Mouse (Mus musculus): ENCODE measurements around the gene Psmg1. TPM values are rescaled to one million over a fixed set of nuclear protein-coding genes. Genes with fewer than 3 reads are reported as not detected.
"Not testable (repeated sequence)": the region's sequence is repeated elsewhere in the genome, so short reads cannot be mapped to it uniquely, and the experiment has no call there.

The Psmg1 gene
- polyA plus RNA-seq, 1 experiment from 2014 or later = 72.1 TPM

GRCm38 (mm10) chr16:95994576-95994975, 3.8 kb upstream of the Psmg1 start:
- WGBS = 92% methylated on average over 4 of the region's 4 CpGs
- Histone ChIP-seq H3K4me1 (peaks cover 12% of the 10 kb centered on the region), H3K36me3 (peaks cover 33% of the 10 kb centered on the region)
- not testable (repeated sequence) for H3K9me3 ChIP-seq; H3K9ac ChIP-seq; ATAC-seq (ENCODE audit: low FRiP score, low read depth); H3K4me3 ChIP-seq; H3K27ac ChIP-seq; H3K27me3 ChIP-seq (replicated peaks); H3K4me2 ChIP-seq (replicated peaks)

GRCm38 (mm10) chr16:95992596-95992995, 1.8 kb upstream of the Psmg1 start:
- no peak overlapping the region for H3K4me2 ChIP-seq (replicated peaks)
- no peak overlapping the region for H3K4me3 ChIP-seq
- H3K27me3 ChIP-seq (replicated peaks) = no peaks in the 10 kb centered on the region
- WGBS = 78% methylated on average over 5 of the region's 5 CpGs
- no peak overlapping the region for H3K9ac ChIP-seq
- H3K27ac ChIP-seq = no peak overlapping the region
- no peak for ATAC-seq (ENCODE audit: low FRiP score, low read depth)
- H3K4me1 ChIP-seq = peaks cover 12% of the 10 kb centered on the region
- H3K36me3 ChIP-seq = peaks cover 34% of the 10 kb centered on the region
- H3K9me3 ChIP-seq = no peaks in the 10 kb centered on the region

- no peak for ATAC-seq (ENCODE audit: low FRiP score, low read depth)
- Histone ChIP-seq H3K9ac (peak overlapping the region; percentile 75), H3K4me3 (peak overlapping the region; percentile 79), H3K9me3 (no peaks in the 10 kb centered on the region), H3K27me3 (replicated peaks) (no peaks in the 10 kb centered on the region), H3K4me2 (replicated peaks) (peak overlapping the region; percentile 79), H3K27ac (peak overlapping the region; percentile 71), H3K4me1 (peaks cover 12% of the 10 kb centered on the region), H3K36me3 (peaks cover 33% of the 10 kb centered on the region)
- WGBS = 10% methylated on average over 10 of the region's 10 CpGs
Observed at GRCm38 (mm10) chr16:95991122-95991900, 551 bp upstream of the Psmg1 start.

GRCm38 (mm10) chr16:95984911-95985310, 5.8 kb downstream of the Psmg1 start:
- no peak for ATAC-seq (ENCODE audit: low FRiP score, low read depth)
- no peak overlapping the region for H3K4me3 ChIP-seq
- no peak overlapping the region for H3K4me2 ChIP-seq (replicated peaks)
- H3K9me3 ChIP-seq = no peaks in the 10 kb centered on the region
- peaks cover 58% of the 10 kb centered on the region for H3K36me3 ChIP-seq
- WGBS = 91% methylated on average over 5 of the region's 5 CpGs
- no peak overlapping the region for H3K9ac ChIP-seq
- no peaks in the 10 kb centered on the region for H3K27me3 ChIP-seq (replicated peaks)
- peaks cover 1% of the 10 kb centered on the region for H3K4me1 ChIP-seq
- H3K27ac ChIP-seq = no peak overlapping the region

GRCm38 (mm10) chr16:95983601-95984000, 7.2 kb downstream of the Psmg1 start:
- Histone ChIP-seq H3K4me2 (replicated peaks) (no peak overlapping the region), H3K4me3 (no peak overlapping the region), H3K4me1 (no peaks in the 10 kb centered on the region), H3K9ac (no peak overlapping the region), H3K36me3 (peaks cover 66% of the 10 kb centered on the region), H3K9me3 (no peaks in the 10 kb centered on the region), H3K27ac (no peak overlapping the region), H3K27me3 (replicated peaks) (no peaks in the 10 kb centered on the region)
- ATAC-seq (ENCODE audit: low FRiP score, low read depth) = no peak
- 92% methylated on average over 7 of the region's 7 CpGs for WGBS

- 87% methylated on average over 2 of the region's 2 CpGs for WGBS
- H3K27me3 ChIP-seq (replicated peaks) = no peaks in the 10 kb centered on the region
- no peak overlapping the region for H3K27ac ChIP-seq
- H3K9ac ChIP-seq = no peak overlapping the region
- no peak overlapping the region for H3K4me2 ChIP-seq (replicated peaks)
- no peaks in the 10 kb centered on the region for H3K9me3 ChIP-seq
- H3K4me3 ChIP-seq = no peak overlapping the region
- H3K36me3 ChIP-seq = no peaks in the 10 kb centered on the region
- ATAC-seq (ENCODE audit: low FRiP score, low read depth) = no peak
- H3K4me1 ChIP-seq = no peaks in the 10 kb centered on the region
Observed at GRCm38 (mm10) chr16:95970841-95971240, 19.9 kb downstream of the Psmg1 start.

- no peak overlapping the region for H3K9ac ChIP-seq
- WGBS = 89% methylated on average over 11 of the region's 11 CpGs
- no peak overlapping the region for H3K4me3 ChIP-seq
- no peak for ATAC-seq (ENCODE audit: low FRiP score, low read depth)
- H3K36me3 ChIP-seq = no peaks in the 10 kb centered on the region
- H3K27me3 ChIP-seq (replicated peaks) = no peaks in the 10 kb centered on the region
- no peak overlapping the region for H3K27ac ChIP-seq
- no peaks in the 10 kb centered on the region for H3K9me3 ChIP-seq
- H3K4me2 ChIP-seq (replicated peaks) = no peak overlapping the region
- H3K4me1 ChIP-seq = no peaks in the 10 kb centered on the region
Observed at GRCm38 (mm10) chr16:95967455-95967854, 23.3 kb downstream of the Psmg1 start.

GRCm38 (mm10) chr16:95964427-95965023, 26.2 kb downstream of the Psmg1 start:
- no peak overlapping the region for H3K9ac ChIP-seq
- WGBS = 63% methylated on average over 11 of the region's 11 CpGs
- ATAC-seq (ENCODE audit: low FRiP score, low read depth) = no peak
- no peak overlapping the region for H3K4me2 ChIP-seq (replicated peaks)
- no peaks in the 10 kb centered on the region for H3K27me3 ChIP-seq (replicated peaks)
- no peaks in the 10 kb centered on the region for H3K9me3 ChIP-seq
- no peak overlapping the region for H3K27ac ChIP-seq
- no peaks in the 10 kb centered on the region for H3K36me3 ChIP-seq
- no peak overlapping the region for H3K4me3 ChIP-seq
- H3K4me1 ChIP-seq = no peaks in the 10 kb centered on the region

- WGBS = 71% methylated on average over 1 of the region's 1 CpGs
- H3K27ac ChIP-seq; ATAC-seq (ENCODE audit: low FRiP score, low read depth): not testable (repeated sequence)
Observed at GRCm38 (mm10) chr16:95961484-95961883, 29.3 kb downstream of the Psmg1 start.

GRCm38 (mm10) chr16:95960689-95961088, 30.1 kb downstream of the Psmg1 start:
- H3K36me3 ChIP-seq; H3K9me3 ChIP-seq; H3K27me3 ChIP-seq (replicated peaks); H3K9ac ChIP-seq; ATAC-seq (ENCODE audit: low FRiP score, low read depth); H3K4me3 ChIP-seq; H3K4me1 ChIP-seq; H3K27ac ChIP-seq; H3K4me2 ChIP-seq (replicated peaks): not testable (repeated sequence)
- WGBS = 88% methylated on average over 2 of the region's 2 CpGs

More at GRCm38 (mm10) chr16:95961484-95961883, 29.3 kb downstream of the Psmg1 start:
- H3K4me2 ChIP-seq (replicated peaks); H3K4me3 ChIP-seq; H3K4me1 ChIP-seq; H3K9me3 ChIP-seq; H3K36me3 ChIP-seq; H3K27me3 ChIP-seq (replicated peaks); H3K9ac ChIP-seq: not testable (repeated sequence)

GRCm38 (mm10) chr16:95958080-95958479, 32.7 kb downstream of the Psmg1 start:
- H3K36me3 ChIP-seq = no peaks in the 10 kb centered on the region
- no peak overlapping the region for H3K4me3 ChIP-seq
- no peak overlapping the region for H3K4me2 ChIP-seq (replicated peaks)
- ATAC-seq (ENCODE audit: low FRiP score, low read depth) = no peak
- WGBS = 89% methylated on average over 8 of the region's 8 CpGs
- no peaks in the 10 kb centered on the region for H3K27me3 ChIP-seq (replicated peaks)
- H3K27ac ChIP-seq = no peak overlapping the region
- no peak overlapping the region for H3K9ac ChIP-seq
- H3K9me3 ChIP-seq = no peaks in the 10 kb centered on the region
- no peaks in the 10 kb centered on the region for H3K4me1 ChIP-seq

- H3K4me2 ChIP-seq (replicated peaks) = no peak overlapping the region
- H3K4me1 ChIP-seq = no peaks in the 10 kb centered on the region
- H3K27ac ChIP-seq = no peak overlapping the region
- H3K27me3 ChIP-seq (replicated peaks) = no peaks in the 10 kb centered on the region
- WGBS = 68% methylated on average over 5 of the region's 5 CpGs
- H3K9ac ChIP-seq = no peak overlapping the region
- H3K4me3 ChIP-seq = no peak overlapping the region
- no peaks in the 10 kb centered on the region for H3K9me3 ChIP-seq
- no peaks in the 10 kb centered on the region for H3K36me3 ChIP-seq
- no peak for ATAC-seq (ENCODE audit: low FRiP score, low read depth)
Observed at GRCm38 (mm10) chr16:95956618-95957017, 34.1 kb downstream of the Psmg1 start.
